Mouse (Mus musculus) CD8-positive naive resting alpha-beta T cell, adult 2 months (primary cell): ENCODE measurements around the gene Pds5b.
"Not testable (repeated sequence)": the region's sequence is repeated elsewhere in the genome, so short reads cannot be mapped to it uniquely, and the experiment has no call there.

Source experiments
- DNase-seq, 2 experiments: peaks; one replicate each; pipeline ENCODE4 v3.0.0; 2022; ENCODE audit warnings: low read depth in 2 of 2, low spot score in 2 of 2

Pds5b gene

DNA sequence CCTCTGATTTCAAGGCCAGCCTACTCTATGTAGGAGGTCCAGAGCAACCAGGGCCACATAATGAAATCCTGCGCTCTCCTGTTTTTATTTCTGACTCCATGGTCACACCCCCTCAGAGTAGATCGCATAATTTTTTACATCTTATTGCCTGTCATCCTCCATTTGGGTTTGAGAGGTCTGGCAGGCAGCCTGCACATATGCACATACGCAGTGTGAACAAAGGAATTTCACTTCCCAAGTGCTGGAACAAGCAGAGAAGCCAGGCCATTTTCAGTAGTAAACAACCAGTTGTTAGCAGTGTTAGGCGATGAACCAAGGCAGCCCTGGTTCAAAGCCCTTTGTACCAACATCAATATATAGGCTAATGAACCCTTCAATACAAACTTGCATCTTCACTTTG, 147.6 kb downstream of the Pds5b start:
- DNase-seq, result no peak

DNA sequence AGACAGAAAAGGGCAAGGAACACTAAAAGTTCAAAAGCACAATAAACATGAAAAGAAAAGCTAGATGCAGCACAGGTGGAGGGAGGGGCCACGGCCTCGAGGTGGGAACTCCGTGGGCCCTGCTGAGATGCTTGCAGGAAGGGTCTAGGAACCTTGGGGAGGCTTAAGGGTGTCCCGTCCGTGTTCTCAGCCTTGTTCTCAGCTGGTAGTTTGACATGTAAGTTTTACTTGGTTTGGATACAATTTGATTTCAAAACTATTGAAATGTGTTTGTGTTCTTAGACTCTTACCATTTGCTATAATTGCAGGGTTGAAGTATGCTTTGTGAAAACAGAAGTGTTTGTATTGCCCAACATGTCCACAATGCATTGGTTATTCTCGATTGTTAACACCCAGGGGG, 149.2 kb downstream of the Pds5b start:
- DNase-seq, result no peak

DNA sequence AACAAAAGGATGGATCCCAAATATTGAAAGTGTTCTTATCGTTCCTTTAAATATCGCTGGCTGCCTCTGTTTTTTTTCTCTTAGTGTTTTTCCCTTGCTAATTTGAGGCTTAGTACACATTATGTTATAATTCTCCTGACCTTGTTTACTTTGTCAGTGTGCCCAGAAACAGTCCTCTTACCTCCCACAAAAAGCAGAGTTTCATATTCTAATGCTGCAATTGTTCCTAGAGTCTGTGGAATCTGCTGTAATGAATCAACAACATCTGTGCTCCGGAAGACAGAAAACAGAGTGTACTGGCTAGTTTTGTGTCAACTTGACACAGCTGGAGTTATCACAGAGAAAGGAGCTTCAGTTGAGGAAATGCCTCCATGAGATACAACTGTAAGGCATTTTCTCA, 149.8 kb downstream of the Pds5b start:
- DNase-seq, result no peak

DNA sequence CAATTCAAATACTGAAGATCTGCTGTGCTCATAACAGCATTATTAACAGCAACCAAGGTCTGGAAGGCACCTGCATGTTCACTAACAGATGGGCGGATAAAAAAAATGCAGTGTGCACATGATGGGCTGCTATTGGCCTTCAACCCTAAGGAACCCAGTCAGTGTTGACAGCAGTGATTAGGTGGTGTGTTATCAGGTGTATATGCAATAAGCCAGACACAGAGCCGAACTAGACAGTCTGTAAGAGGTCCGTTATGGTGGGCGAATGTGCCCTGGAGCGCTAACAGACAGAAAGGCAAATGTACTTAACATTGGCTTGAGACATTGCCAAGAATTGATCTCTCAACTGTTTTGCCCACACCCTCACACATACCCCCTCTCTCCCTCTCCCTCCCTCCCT, 156.0 kb downstream of the Pds5b start:
- DNase-seq, result no peak

DNA sequence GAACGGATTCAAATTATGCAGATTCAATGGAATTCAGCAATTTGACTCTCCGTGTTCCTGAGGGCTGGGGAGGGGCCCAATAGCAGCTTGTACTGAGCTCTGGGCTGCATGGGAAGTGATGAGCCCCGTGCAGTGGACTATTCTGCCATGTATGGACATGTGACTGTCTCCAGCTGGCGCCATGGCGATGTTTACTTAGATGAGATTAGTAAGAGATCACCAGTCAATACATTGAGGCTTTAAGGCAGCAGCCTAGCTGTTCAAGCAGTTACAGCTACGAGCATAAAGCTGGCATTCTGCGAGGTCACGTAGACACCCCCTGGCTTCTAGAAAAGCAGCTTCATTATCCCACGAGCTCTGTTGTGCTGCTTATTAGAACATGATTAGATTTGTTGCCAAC, 157.2 kb downstream of the Pds5b start:
- no peak for DNase-seq

DNA sequence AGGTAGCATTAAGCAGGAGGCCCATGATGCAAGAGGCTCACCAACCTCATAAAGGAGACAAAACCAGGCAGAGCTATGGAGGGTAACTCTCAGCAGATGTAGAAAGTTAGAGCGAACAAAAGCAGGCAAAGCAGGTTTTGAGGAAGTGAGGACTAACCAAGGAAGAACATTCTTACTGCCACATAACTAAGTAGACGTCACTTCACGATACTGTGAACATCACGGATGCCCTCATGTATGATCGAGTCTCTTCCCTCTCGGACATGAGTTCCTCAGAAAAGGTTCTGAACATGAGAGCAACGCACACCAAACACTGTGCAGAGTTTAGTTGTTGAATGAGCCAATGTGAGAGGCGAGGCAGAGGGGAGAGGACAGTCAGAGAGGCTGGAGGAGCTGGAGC, 163.2 kb downstream of the Pds5b start:
- no peak for DNase-seq

DNA sequence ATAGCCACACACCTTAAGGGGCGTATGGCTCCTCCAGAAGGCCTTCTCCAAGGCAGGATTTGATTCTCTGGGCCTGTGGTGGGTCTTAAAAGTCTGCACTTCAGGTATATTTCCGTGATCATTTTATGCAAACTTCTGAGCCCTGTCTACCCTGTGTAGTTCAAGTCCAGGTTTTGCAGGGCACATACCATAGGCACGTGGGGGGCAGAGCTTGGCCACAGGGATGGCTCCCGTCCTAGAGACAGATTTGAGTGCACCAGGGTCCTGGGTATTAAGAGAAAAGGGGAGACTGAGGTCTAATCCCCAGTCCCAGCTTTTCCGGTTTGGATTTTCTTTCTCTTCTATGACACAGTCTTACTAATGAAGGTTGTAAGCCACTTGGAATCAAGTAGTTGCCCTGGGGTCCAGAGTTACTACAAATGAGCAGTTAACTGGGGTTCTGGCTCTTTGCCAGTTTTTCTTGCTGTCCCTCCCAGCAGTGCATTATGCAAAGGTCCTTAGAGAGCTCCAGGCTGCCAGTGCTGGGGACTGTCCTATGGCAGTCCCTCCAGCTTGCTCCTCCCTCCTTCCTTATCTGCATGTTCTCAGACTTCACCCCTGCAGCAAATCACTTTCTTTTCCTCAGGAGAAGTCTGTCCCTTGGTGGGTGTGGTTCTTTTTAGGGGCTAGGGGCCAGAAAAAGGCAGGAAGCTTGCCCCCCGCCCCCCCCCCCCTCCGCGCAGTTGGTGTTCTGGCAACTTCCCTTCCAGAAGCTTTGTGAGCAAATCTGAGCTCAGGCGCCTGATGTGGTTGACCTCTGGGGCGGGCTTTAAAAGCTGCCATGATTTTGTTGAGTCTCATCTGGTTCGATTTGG, 166.4 kb downstream of the Pds5b start:
- no peak for DNase-seq

DNA sequence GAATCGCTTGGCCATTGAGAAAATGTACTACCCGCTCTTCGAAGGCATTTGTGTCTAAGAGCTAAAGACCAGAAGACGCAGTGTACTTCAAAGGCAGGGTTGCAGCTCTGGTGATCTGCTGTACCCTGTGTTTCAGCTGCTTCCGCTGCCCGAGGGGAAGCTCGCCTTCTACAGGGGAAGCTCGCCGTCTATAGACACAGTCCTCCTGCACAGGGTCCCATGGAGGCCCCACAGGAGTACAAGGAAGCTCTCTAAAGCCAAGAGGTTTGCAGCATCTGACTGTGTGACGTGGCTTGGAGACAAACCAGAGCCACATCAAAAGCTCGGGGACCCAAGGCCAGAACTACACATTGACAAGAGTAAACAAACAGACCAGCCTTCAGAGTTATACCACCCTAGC, 167.1 kb downstream of the Pds5b start:
- no peak for DNase-seq

DNA sequence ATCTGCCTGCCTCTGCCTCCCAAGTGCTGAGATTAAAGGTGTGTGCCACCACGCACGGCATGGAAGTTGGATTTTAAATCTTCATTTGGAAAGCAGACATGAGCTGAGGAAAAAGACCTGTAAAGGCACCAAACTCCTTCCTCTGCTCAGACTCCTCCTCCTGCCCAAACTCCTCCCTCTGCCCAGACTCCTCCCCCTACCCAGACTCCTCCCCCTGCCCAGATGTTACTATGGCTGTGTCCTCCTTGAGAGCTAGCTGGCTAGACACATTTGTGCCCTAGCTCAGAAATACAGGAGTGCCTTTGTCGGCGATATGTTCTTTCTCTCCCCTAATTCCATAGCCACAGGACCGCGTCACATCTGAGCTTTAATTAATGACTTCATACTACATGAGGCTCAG, 172.4 kb downstream of the Pds5b start:
- DNase-seq, result no peak

DNA sequence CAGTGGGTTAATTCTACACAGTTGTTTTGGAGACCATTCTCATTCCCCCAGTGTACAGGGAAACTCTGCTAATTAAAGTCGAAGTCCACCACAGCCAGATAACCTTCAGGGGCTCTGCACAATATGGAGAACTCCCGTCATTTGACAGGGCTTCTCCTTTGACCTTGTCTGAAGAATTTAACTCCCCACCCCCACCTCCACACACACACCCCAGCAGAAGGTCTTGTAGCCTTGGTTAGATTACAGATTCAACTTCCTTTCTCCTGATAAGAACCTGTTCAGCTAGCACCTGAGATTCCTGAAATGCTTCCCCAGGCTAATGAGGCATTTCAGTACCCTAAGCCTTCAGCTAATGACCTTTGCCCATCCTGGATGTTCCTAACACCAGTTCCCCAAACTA, 177.3 kb downstream of the Pds5b start:
- no peak for DNase-seq

DNA sequence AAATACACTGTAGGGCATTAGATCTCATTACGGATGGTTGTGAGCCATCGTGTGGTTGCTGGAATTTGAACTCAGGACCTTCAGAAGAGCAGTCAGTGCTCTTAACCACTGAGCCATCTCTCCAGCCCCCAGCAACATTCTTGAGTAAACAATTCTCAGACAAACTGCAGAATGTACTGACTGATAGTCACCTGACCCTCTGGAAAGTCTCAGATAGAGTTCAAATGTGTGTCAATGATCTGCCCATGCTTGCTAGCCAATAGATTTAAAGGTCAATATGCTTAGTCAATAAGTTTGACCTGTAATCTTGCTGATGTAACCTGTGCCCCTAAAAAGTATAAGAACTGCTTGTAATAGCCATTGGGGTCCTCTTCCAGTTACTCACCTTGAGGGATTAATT, 178.6 kb downstream of the Pds5b start:
- not testable (repeated sequence) for DNase-seq

DNA sequence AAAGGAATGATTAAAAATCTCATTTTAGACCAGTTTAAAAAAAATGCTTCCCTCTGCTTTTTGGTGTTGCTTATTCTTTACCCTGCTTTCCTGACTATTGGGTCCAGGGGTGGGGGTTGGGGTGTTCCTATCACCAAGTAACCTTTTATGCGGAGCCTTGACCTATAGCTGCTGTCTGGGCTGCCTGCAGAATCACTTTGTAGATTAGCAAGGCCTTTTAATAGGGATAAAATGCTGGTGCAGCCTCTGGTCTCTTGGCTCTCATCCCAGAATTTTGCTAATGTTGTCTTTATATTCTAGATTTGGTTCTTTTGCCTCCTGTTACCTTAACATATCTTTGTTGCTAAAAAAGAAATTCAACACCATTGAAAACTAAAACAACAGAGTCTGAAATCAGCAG, 181.0 kb downstream of the Pds5b start:
- no peak for DNase-seq

DNA sequence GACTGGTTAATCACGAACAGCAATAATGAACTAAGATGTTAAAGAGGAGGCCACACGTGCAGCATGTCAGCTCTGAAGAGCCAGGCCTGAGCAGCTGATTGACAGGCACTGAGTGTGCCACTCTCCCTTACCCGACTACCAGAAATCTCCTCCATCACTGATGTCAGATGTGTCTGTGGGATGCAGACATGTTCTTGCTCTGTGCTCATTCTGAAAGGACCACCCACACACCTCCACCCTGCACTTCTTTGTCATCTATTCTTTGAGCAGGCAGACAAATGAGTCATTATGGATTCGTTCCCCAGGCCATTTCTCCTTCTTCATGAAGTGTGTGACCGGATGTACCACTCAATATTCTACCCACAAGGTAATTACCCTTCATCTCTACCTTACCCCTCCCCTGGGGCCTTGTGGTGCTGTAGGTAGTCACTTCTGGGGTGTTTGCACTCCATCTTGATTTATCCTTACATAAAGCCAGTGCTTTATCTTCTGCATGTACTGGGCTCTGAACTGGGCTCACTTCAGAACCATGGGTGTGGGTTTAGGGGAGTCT, 186.2 kb downstream of the Pds5b start:
- DNase-seq, result no peak
